Mouse (Mus musculus) thymus, adult 2 months (tissue): ENCODE data around the gene Pde6b. TPM values are rescaled to one million over a fixed set of nuclear protein-coding genes. Genes with fewer than 3 reads are reported as not detected.

Source experiments
- DNase-seq: peaks from one replicate; pipeline ENCODE4 v3.0.0; 2021
- H3K27ac ChIP-seq: fragments of 200-500 bp; 2 replicates; pipeline ENCODE4 v1.5.1; 2012; ENCODE audit warnings: low read length, control low read depth; ENCODE audit not compliant: control insufficient read depth, insufficient read depth
- H3K27me3 ChIP-seq: fragments of 200-500 bp; 2 replicates; pipeline ENCODE4 v1.6.1; 2012; ENCODE audit warnings: mild to moderate bottlenecking, low read length, moderate library complexity, mixed read lengths; ENCODE audit not compliant: control insufficient read depth, insufficient read depth
- H3K36me3 ChIP-seq: fragments of 200-500 bp; 2 replicates; pipeline ENCODE4 v1.6.1; 2012; ENCODE audit warnings: mild to moderate bottlenecking, low read length, moderate library complexity; ENCODE audit not compliant: control insufficient read depth, insufficient read depth
- H3K4me1 ChIP-seq: fragments of 200-500 bp; replicated peaks from 2 replicates; pipeline ENCODE4 v1.6.1; 2012; ENCODE audit warnings: low read length; ENCODE audit not compliant: control insufficient read depth, insufficient read depth
- H3K4me3 ChIP-seq: fragments of 200-500 bp; 2 replicates; pipeline ENCODE4 v1.5.1; 2012; ENCODE audit warnings: mild to moderate bottlenecking, low read length, control low read depth, moderate library complexity; ENCODE audit not compliant: control insufficient read depth, insufficient read depth
- CTCF ChIP-seq: fragments of 200-500 bp; IDR thresholded peaks from 2 replicates; pipeline ENCODE4 v1.5.1; 2012; ENCODE audit warnings: mild to moderate bottlenecking, control low read depth, low read length, moderate library complexity, borderline replicate concordance; ENCODE audit not compliant: control insufficient read depth, poor library complexity, insufficient read depth; ENCODE audit errors: extremely low read depth
- POLR2A ChIP-seq: fragments of 200-500 bp; IDR thresholded peaks from 2 replicates; pipeline ENCODE4 v1.6.1; 2012; ENCODE audit warnings: mild to moderate bottlenecking, low read length, control low read depth, moderate library complexity; ENCODE audit not compliant: control insufficient read depth, poor library complexity, insufficient read depth; ENCODE audit errors: extremely low read depth
- WGBS: fragments of 180-500 bp; shearing (Covaris S2); methylation state at CpG from one replicate; pipeline ENCODE4 v1.1.7; 2018; 5-methylcytosine and 5-hydroxymethylcytosine counted together
- polyA plus RNA-seq: library from polyadenylated mRNA; depleted of rRNA; stranded (reverse); fragments of >200 nt; gene quantifications from 2 replicates; pipeline ENCODE4 v1.2.3, GENCODE M21; 2012; rRNA removed

Pde6b gene
- polyA plus RNA-seq, result not detected in 2 replicates

GRCm38 (mm10) chr5:108388201-108388600 is at the start of gene Pde6b:
TSS of gene Pde6b (plus strand) at chr5:108388391.
- H3K27me3 ChIP-seq, result no peaks in the 10 kb centered on the region
- no peaks in the 10 kb centered on the region for H3K4me1 ChIP-seq
- no peak within 1 kb of the TSS for H3K4me3 ChIP-seq
- no peaks in the 10 kb centered on the region for H3K36me3 ChIP-seq
- DNase-seq, result no peak
- no peak within 1 kb of the TSS for H3K27ac ChIP-seq
- TF ChIP-seq CTCF, result no peak
- TF ChIP-seq POLR2A, result no peak
- 91% methylated on average over 7 of the region's 7 CpGs for WGBS

GRCm38 (mm10) chr5:108343680-108344170 is 44.5 kb upstream of the Pde6b start:
- TF ChIP-seq POLR2A (no peak), CTCF (no peak)
- Histone ChIP-seq H3K27me3 (no peaks in the 10 kb centered on the region), H3K4me1 (no peaks in the 10 kb centered on the region), H3K4me3 (no peak overlapping the region), H3K36me3 (no peaks in the 10 kb centered on the region), H3K27ac (no peak overlapping the region)
- DNase-seq, result no peak
- 96% methylated on average over 4 of the region's 4 CpGs for WGBS

- WGBS, result 22% methylated on average over 10 of the region's 10 CpGs
- H3K4me1 ChIP-seq, result no peaks in the 10 kb centered on the region
- H3K27me3 ChIP-seq, result no peaks in the 10 kb centered on the region
- H3K4me3 ChIP-seq, result no peak overlapping the region
- H3K27ac ChIP-seq, result no peak overlapping the region
- DNase-seq, result no peak
- TF ChIP-seq POLR2A, result no peak
- no peaks in the 10 kb centered on the region for H3K36me3 ChIP-seq
Measured at GRCm38 (mm10) chr5:108345313-108346071, 42.7 kb upstream of the Pde6b start.

- DNase-seq, result no peak
- 68% methylated on average over 6 of the region's 6 CpGs for WGBS
- H3K27ac ChIP-seq, result no peak overlapping the region
Measured at GRCm38 (mm10) chr5:108347843-108348242, 40.3 kb upstream of the Pde6b start.

GRCm38 (mm10) chr5:108349511-108350148 is 38.6 kb upstream of the Pde6b start:
- no peak overlapping the region for H3K27ac ChIP-seq
- no peak for TF ChIP-seq POLR2A
- no peak for TF ChIP-seq CTCF
- H3K4me1 ChIP-seq, result no peaks in the 10 kb centered on the region
- H3K27me3 ChIP-seq, result no peaks in the 10 kb centered on the region
- DNase-seq, result no peak
- no peaks in the 10 kb centered on the region for H3K36me3 ChIP-seq
- H3K4me3 ChIP-seq, result no peak overlapping the region
- 93% methylated on average over 9 of the region's 9 CpGs for WGBS

More at GRCm38 (mm10) chr5:108347843-108348242, 40.3 kb upstream of the Pde6b start:
- H3K27me3 ChIP-seq, result no peaks in the 10 kb centered on the region
- no peak overlapping the region for H3K4me3 ChIP-seq
- H3K4me1 ChIP-seq, result no peaks in the 10 kb centered on the region
- no peaks in the 10 kb centered on the region for H3K36me3 ChIP-seq
- TF ChIP-seq POLR2A (no peak), CTCF (no peak)

GRCm38 (mm10) chr5:108354056-108354455 is 34.1 kb upstream of the Pde6b start:
- WGBS, result 91% methylated on average over 2 of the region's 2 CpGs
- H3K4me1 ChIP-seq, result no peaks in the 10 kb centered on the region
- TF ChIP-seq CTCF (no peak), POLR2A (no peak)
- no peaks in the 10 kb centered on the region for H3K36me3 ChIP-seq
- no peak overlapping the region for H3K27ac ChIP-seq
- H3K4me3 ChIP-seq, result no peak overlapping the region
- no peak for DNase-seq
- H3K27me3 ChIP-seq, result no peaks in the 10 kb centered on the region

GRCm38 (mm10) chr5:108357862-108358261 is 30.3 kb upstream of the Pde6b start:
- no peak overlapping the region for H3K4me3 ChIP-seq
- no peak for DNase-seq
- H3K36me3 ChIP-seq, result no peaks in the 10 kb centered on the region
- no peak overlapping the region for H3K27ac ChIP-seq
- WGBS, result 51% methylated on average over 1 of the region's 1 CpGs
- TF ChIP-seq CTCF (no peak), POLR2A (no peak)
- H3K27me3 ChIP-seq, result no peaks in the 10 kb centered on the region
- no peaks in the 10 kb centered on the region for H3K4me1 ChIP-seq
